Mouse (Mus musculus): ENCODE measurements at regions not wholly inside any gene's neighbourhood (a gene's known extent, or its start where the extent isn't known, plus 50 kb on each side); places are given as distances from the start of the nearest gene placed in this dataset.
"Not testable (repeated sequence)": the region's sequence is repeated elsewhere in the genome, so short reads cannot be mapped to it uniquely, and the experiment has no call there.

DNA sequence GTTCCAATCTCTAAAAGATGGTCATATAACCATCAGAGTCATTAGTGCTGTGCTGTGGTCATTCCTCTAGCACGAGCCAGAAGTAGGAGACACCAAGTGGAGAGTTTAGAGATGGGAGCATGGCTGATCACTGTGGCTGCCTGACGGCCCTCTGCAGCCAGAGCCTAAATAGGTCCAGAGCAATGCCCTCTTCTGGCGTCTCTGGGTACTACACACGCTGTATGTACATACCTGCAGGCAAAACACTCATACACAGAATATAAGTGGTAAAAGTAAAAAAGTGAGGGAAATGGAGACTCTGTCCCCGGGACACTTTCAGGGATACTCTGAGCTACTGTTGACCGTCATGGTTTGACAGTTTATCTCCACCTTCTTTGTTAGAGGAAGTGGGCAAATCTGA is 91.4 kb downstream of the Gm21738 start:
- Histone ChIP-seq H3K4me1 (no peaks in the 10 kb centered on the region), H3K27ac (no peak overlapping the region), H3K27me3 (ENCODE audit: poor library complexity, severe bottlenecking) (no peaks in the 10 kb centered on the region), H3K9me3 (peaks cover 76% of the 10 kb centered on the region), H3K4me3 (no peak overlapping the region), H3K36me3 (replicated peaks) (no peaks in the 10 kb centered on the region)
- no peak for DNase-seq (ENCODE audit: extremely low spot score, low spot score)
- WGBS = 89% methylated on average over 6 of the region's 6 CpGs

DNA sequence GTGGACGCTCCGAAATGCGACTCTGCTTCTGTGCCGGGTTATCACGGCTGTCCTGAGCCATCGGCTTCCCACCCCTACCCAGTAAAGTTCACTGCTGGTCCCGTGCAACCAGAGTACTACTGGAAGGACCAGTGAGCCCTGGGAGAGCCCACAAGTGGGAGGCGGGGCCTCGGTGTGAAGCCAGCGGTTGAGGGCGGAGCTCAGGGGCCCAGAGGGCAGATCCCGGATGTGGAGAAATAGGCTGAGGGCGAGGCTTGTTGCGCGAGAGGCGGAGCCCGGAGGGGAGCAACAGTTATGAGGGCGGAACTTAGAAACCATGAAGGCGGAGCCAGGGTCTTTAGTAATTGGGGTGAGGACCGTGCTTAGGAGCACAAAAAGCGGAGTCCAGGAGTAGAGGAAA is 107.1 kb downstream of the Gm21738 start:
- Histone ChIP-seq H3K27me3 (ENCODE audit: poor library complexity, severe bottlenecking) (no peaks in the 10 kb centered on the region), H3K4me3 (no peak overlapping the region), H3K27ac (no peak overlapping the region), H3K9me3 (peaks cover 46% of the 10 kb centered on the region), H3K4me1 (no peaks in the 10 kb centered on the region), H3K36me3 (replicated peaks) (no peaks in the 10 kb centered on the region)
- DNase-seq (ENCODE audit: extremely low spot score, low spot score) = no peak
- 77% methylated on average over 21 of the region's 21 CpGs for WGBS

DNA sequence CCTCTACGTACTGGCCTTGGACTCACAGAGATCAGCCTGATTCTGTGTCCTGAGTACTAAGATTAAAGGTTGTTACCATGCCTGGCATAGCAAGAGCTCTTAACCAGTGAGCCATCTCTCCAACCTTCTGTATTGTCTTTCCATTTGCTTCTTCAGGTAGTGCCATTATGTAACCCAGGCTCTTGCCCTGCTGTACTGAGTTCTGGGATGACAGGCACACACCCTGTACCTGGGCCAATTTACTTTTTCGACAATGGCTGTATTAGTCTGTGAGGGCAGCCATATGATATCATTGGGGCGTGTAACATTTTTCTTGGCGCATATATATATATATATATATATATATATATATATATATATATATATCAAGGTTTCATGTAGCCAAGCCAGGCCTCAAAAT is 115.9 kb downstream of the Gm21738 start:
- DNase-seq (ENCODE audit: extremely low spot score, low spot score); H3K27me3 ChIP-seq (ENCODE audit: poor library complexity, severe bottlenecking); H3K4me3 ChIP-seq; H3K27ac ChIP-seq; H3K4me1 ChIP-seq; H3K36me3 ChIP-seq (replicated peaks): not testable (repeated sequence)
- WGBS = 48% methylated on average over 4 of the region's 4 CpGs
- peaks cover 33% of the 10 kb centered on the region for H3K9me3 ChIP-seq

DNA sequence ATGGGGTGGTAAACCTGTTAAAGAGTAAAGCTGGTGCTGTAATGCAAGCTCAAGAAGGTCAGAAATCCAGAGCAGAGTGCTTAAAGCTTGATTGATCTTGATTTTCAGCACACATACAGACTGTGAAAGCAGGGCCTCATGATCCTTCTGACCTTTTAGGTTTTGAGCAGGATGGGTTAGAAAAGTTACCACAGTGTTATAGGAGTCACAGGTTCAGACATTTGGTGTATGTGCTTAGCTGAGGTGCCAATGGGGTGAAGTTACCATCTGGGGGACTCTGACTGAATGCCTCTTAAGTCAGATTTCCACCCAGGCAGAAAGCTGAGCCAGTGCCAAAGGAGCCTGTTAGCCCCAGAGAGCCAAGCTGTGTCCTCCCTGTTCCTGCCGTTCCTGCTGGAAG is 139.6 kb downstream of the Gm21738 start:
- no peak for DNase-seq (ENCODE audit: extremely low spot score, low spot score)
- Histone ChIP-seq H3K9me3 (peaks cover 78% of the 10 kb centered on the region), H3K27me3 (ENCODE audit: poor library complexity, severe bottlenecking) (no peaks in the 10 kb centered on the region), H3K4me1 (no peaks in the 10 kb centered on the region), H3K36me3 (replicated peaks) (no peaks in the 10 kb centered on the region), H3K27ac (no peak overlapping the region), H3K4me3 (no peak overlapping the region)
- 88% methylated on average over 1 of the region's 1 CpGs for WGBS

- WGBS = 66% methylated on average over 4 of the region's 4 CpGs
- peak; percentile 95 for DNase-seq (ENCODE audit: extremely low spot score, low spot score)
- Histone ChIP-seq H3K4me1 (no peaks in the 10 kb centered on the region), H3K36me3 (replicated peaks) (no peaks in the 10 kb centered on the region), H3K27ac (no peak overlapping the region), H3K4me3 (no peak overlapping the region), H3K27me3 (ENCODE audit: poor library complexity, severe bottlenecking) (no peaks in the 10 kb centered on the region), H3K9me3 (peaks cover 78% of the 10 kb centered on the region)
Measured at GRCm38 (mm10) chr14:19277777-19278385, 140.8 kb downstream of the Gm21738 start.
